Mouse (Mus musculus): ENCODE measurements around the gene Disp1. TPM values are rescaled to one million over a fixed set of nuclear protein-coding genes. Genes with fewer than 3 reads are reported as not detected.
A peak's percentile ranks its signal among the peaks of the same experiment; 100 is the strongest.

Disp1 gene
- total and polyA plus RNA-seq, 3 experiments, result 3.8 to 10.5 (median 5.0) TPM

DNA sequence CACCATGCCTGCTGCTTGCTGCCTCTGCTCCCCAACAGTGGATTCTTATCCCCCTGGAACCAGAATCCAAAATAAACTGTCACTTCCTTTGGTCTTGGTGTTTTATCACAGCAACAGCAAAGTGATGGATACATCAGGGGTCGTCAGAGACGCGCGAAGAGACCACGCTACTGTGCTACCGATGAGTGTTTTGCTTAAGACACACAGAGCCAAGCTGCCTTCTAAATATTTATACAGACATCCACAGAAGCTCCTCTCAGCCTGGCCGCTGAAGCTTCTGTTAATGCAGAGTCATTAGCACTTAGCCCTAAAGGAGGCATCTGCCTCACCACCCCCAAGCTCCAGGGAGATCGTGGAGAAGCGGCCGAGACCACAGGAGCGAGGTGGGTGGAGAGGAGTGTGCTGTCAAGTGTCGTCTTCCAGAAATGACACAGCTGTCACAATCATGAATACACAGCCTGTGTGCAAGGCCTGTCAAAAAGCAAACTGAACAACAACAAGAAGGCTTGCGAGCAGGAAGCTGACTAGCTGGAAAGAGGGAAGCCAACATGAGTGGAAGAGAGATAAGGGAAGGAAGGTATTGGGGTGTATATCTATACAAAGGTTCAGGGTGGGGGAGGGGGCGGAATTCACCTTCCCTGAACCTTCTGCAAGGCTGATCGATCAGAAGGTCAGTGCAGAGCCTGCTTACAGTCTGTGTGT, 146.1 kb downstream of the Disp1 start:
- DNase-seq (ENCODE audit: low spot score) (no peak), ATAC-seq (ENCODE audit: extremely low read depth, insufficient number of reproducible peaks, low FRiP score, poor library complexity, severe bottlenecking) (0 out of 2 replicates have a peak, but pooled peaks have one; percentile 12)
- Histone ChIP-seq H3K9me3 (replicated peaks) (no peaks in the 10 kb centered on the region), H3K27me3 (ENCODE audit: insufficient read depth, low read length) (no peaks in the 10 kb centered on the region), H3K36me3 (replicated peaks) (no peaks in the 10 kb centered on the region), H3K4me1 (ENCODE audit: insufficient read depth, low read depth, low read length) (no peaks in the 10 kb centered on the region), H3K4me3 (ENCODE audit: low read depth, low read length) (no peak overlapping the region)
- TF ChIP-seq POLR2AphosphoS5 (IDR thresholded peaks at IDR 0.05; ENCODE audit: insufficient replicate concordance, low read depth, low read length) (no peak), TAL1 (conservative IDR thresholded peaks at IDR 0.05; ENCODE audit: low read depth, low read length) (no peak), GATA1 (IDR thresholded peaks at IDR 0.05; ENCODE audit: borderline replicate concordance, low read length) (no peak), GATA2 (IDR thresholded peaks at IDR 0.05; ENCODE audit: borderline replicate concordance, low read depth, low read length) (no peak), CTCF (IDR thresholded peaks at IDR 0.05; ENCODE audit: low read depth, low read length) (no peak)

DNA sequence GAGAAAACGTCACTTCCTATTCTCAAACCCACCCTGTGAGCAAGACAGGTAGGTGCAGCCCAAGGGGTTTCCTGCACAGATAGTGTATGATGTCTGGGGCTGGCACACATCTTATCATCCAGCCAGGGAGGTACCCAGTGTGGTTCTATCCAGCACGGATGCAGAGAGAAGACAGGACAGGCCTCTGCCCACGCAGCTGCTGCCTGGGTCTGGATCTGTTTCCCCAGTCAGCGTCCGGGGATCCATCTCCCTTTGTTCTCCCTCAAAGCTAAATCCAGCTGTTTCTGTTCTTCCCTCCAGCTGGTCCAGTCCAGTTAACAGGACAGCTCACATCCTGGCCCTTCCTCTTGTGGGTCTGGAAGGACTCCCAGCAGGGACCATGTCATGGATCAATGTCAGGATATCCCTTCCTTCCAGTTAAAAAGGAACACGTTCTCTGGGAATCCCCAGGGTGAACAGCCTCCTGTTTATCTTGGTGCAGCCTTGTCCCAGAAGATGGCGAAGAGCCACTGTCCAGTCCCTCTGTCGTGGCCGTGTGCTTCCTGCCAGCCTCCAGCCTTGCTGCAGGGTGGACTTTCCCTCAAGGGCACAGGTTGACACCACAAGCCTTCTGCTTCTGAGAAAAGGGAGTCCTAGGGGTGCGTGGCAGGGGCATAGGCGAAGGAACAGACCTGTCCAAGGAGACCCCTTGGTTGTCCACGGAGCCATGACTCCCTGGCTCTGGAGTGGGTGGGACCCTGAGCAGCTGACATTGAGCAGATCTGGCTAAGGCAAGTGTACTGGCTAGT, 148.9 kb downstream of the Disp1 start:
- ATAC-seq (ENCODE audit: extremely low read depth, insufficient number of reproducible peaks, low FRiP score, poor library complexity, severe bottlenecking) (no peak), DNase-seq (ENCODE audit: low spot score) (no peak)
- Histone ChIP-seq H3K4me3 (ENCODE audit: low read depth, low read length) (no peak overlapping the region), H3K27me3 (ENCODE audit: insufficient read depth, low read length) (no peaks in the 10 kb centered on the region), H3K9me3 (replicated peaks) (no peaks in the 10 kb centered on the region), H3K36me3 (replicated peaks) (no peaks in the 10 kb centered on the region), H3K4me1 (ENCODE audit: insufficient read depth, low read depth, low read length) (no peaks in the 10 kb centered on the region)
- TF ChIP-seq POLR2AphosphoS5 (IDR thresholded peaks at IDR 0.05; ENCODE audit: insufficient replicate concordance, low read depth, low read length) (no peak), CTCF (IDR thresholded peaks at IDR 0.05; ENCODE audit: low read depth, low read length) (no peak), TAL1 (conservative IDR thresholded peaks at IDR 0.05; ENCODE audit: low read depth, low read length) (no peak), GATA1 (IDR thresholded peaks at IDR 0.05; ENCODE audit: borderline replicate concordance, low read length) (no peak), GATA2 (IDR thresholded peaks at IDR 0.05; ENCODE audit: borderline replicate concordance, low read depth, low read length) (no peak)

DNA sequence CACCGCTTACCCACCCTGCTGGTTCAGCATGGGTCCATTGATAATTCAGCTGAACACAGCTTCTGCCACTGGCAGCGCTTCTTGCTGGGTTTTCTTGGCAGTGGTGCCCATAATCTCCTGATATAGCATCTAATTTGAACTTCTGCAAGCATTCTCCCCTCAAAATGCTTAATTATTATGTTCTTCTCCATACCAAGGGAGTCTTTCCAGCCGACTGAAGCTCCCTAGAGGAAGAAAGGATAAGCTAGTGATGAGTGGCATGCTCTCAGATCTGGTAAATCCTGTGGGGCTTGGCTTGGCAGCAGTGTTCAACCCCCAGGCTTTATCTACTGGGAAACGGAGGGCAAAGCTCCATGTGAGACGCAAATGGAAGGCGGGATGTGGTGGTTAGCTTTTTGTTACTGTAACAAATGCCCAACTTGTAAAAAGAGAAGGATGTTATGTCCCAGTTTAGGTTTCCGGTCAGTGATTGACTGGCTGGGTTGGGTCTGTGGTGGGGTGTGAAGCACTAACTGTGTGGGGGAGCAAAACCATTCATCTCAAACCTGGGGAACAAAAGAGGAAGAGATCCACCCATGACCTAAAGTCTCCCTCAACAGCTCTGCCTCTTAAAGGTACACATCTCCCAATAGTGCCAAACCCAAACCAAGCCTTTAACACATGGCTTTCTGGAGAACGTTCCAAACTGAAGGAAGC, 151.2 kb downstream of the Disp1 start:
- no peak for TF ChIP-seq CTCF (IDR thresholded peaks at IDR 0.05; ENCODE audit: low read depth, low read length)
- TF ChIP-seq POLR2AphosphoS5 (IDR thresholded peaks at IDR 0.05; ENCODE audit: insufficient replicate concordance, low read depth, low read length), result no peak
- TF ChIP-seq TAL1 (conservative IDR thresholded peaks at IDR 0.05; ENCODE audit: low read depth, low read length), result no peak
- TF ChIP-seq GATA1 (IDR thresholded peaks at IDR 0.05; ENCODE audit: borderline replicate concordance, low read length), result no peak
- no peak for TF ChIP-seq GATA2 (IDR thresholded peaks at IDR 0.05; ENCODE audit: borderline replicate concordance, low read depth, low read length)
- no peaks in the 10 kb centered on the region for H3K9me3 ChIP-seq (replicated peaks)
- H3K4me1 ChIP-seq (ENCODE audit: insufficient read depth, low read depth, low read length), result no peaks in the 10 kb centered on the region
- no peaks in the 10 kb centered on the region for H3K36me3 ChIP-seq (replicated peaks)
- H3K4me3 ChIP-seq (ENCODE audit: low read depth, low read length), result no peak overlapping the region
- no peaks in the 10 kb centered on the region for H3K27me3 ChIP-seq (ENCODE audit: insufficient read depth, low read length)
- ATAC-seq (ENCODE audit: extremely low read depth, insufficient number of reproducible peaks, low FRiP score, poor library complexity, severe bottlenecking), result no peak
- DNase-seq (ENCODE audit: low spot score), result no peak

DNA sequence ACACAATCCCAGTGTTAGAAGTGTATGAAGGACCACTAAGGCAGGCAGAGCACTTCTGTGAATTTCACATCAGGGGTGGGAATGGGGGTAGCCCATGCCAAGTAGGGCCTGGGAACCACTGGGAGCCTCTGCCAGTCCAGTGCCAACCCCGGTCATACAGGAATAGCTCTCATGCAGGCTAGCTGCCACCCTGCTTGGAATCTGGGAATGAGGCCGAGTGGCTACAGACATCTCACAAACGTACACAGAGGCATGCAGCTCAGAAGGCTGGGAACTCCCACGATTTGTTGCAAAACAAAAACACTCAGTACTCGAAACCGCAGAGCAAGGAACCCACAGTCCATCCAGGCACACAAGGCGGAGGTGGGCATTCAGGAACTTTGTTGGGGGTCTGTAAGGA, 153.5 kb downstream of the Disp1 start:
- no peak for DNase-seq (ENCODE audit: low spot score)
- H3K4me1 ChIP-seq (ENCODE audit: insufficient read depth, low read depth, low read length), result no peaks in the 10 kb centered on the region
- no peaks in the 10 kb centered on the region for H3K36me3 ChIP-seq (replicated peaks)

DNA sequence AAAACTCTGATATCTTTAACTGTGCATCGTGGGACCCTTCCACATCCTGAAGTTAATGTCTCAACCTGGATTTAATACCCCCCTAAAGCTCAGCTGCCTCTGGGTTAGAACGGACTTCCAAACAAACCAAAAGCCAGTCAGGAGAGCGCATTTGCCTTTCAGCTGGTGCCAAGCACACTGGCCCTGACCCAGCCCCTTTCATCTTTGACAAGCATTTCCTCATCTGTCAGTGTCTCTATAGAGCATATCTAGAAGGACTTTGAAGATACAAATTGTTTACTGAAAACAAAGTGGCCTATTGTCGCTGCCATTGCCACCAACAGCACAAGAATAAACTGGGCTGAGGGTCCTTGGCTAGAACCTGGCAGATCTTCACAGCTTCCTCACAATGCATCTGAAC, 154.3 kb downstream of the Disp1 start:
- ATAC-seq (ENCODE audit: extremely low read depth, insufficient number of reproducible peaks, low FRiP score, poor library complexity, severe bottlenecking), result no peak
- H3K4me1 ChIP-seq (ENCODE audit: insufficient read depth, low read depth, low read length), result no peaks in the 10 kb centered on the region
- no peaks in the 10 kb centered on the region for H3K9me3 ChIP-seq (replicated peaks)
- DNase-seq (ENCODE audit: low spot score), result no peak
- H3K36me3 ChIP-seq (replicated peaks), result no peaks in the 10 kb centered on the region
- TF ChIP-seq POLR2AphosphoS5 (IDR thresholded peaks at IDR 0.05; ENCODE audit: insufficient replicate concordance, low read depth, low read length), result no peak
- no peak for TF ChIP-seq CTCF (IDR thresholded peaks at IDR 0.05; ENCODE audit: low read depth, low read length)
- TF ChIP-seq GATA1 (IDR thresholded peaks at IDR 0.05; ENCODE audit: borderline replicate concordance, low read length), result no peak
- no peak for TF ChIP-seq TAL1 (conservative IDR thresholded peaks at IDR 0.05; ENCODE audit: low read depth, low read length)
- no peak for TF ChIP-seq GATA2 (IDR thresholded peaks at IDR 0.05; ENCODE audit: borderline replicate concordance, low read depth, low read length)
- H3K4me3 ChIP-seq (ENCODE audit: low read depth, low read length), result no peak overlapping the region
- no peaks in the 10 kb centered on the region for H3K27me3 ChIP-seq (ENCODE audit: insufficient read depth, low read length)

More for the DNA sequence above, 153.5 kb downstream of the Disp1 start:
- Histone ChIP-seq H3K9me3 (replicated peaks) (no peaks in the 10 kb centered on the region), H3K4me3 (ENCODE audit: low read depth, low read length) (no peak overlapping the region), H3K27me3 (ENCODE audit: insufficient read depth, low read length) (no peaks in the 10 kb centered on the region)
- no peak for ATAC-seq (ENCODE audit: extremely low read depth, insufficient number of reproducible peaks, low FRiP score, poor library complexity, severe bottlenecking)
- TF ChIP-seq GATA2 (IDR thresholded peaks at IDR 0.05; ENCODE audit: borderline replicate concordance, low read depth, low read length), result no peak

DNA sequence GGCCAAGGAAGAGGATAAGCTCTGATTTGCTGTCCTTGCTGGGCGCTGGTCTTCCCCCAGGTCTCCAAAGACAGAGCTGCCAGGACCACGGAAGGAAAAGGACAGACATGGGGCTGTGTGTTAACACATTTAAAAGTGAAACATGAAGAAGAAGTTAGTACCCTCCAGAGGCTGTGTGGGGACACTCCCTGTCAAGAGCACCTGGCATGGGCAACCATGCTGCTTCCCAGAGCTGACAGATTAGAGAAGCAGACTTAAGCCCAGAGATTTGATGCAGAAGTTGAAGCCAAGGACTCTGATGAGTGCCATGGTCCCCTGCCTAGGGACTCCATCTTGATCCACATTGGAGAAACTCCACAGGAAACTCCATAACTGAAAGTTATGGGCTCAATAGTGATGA, 160.7 kb downstream of the Disp1 start:
- no peaks in the 10 kb centered on the region for H3K36me3 ChIP-seq (replicated peaks)
- DNase-seq (ENCODE audit: low spot score) (no peak), ATAC-seq (ENCODE audit: extremely low read depth, insufficient number of reproducible peaks, low FRiP score, poor library complexity, severe bottlenecking) (no peak)
- no peaks in the 10 kb centered on the region for H3K9me3 ChIP-seq (replicated peaks)
- TF ChIP-seq TAL1 (conservative IDR thresholded peaks at IDR 0.05; ENCODE audit: low read depth, low read length) (no peak), GATA1 (IDR thresholded peaks at IDR 0.05; ENCODE audit: borderline replicate concordance, low read length) (no peak), CTCF (IDR thresholded peaks at IDR 0.05; ENCODE audit: low read depth, low read length) (no peak), POLR2AphosphoS5 (IDR thresholded peaks at IDR 0.05; ENCODE audit: insufficient replicate concordance, low read depth, low read length) (no peak), GATA2 (IDR thresholded peaks at IDR 0.05; ENCODE audit: borderline replicate concordance, low read depth, low read length) (no peak)
- no peak overlapping the region for H3K4me3 ChIP-seq (ENCODE audit: low read depth, low read length)
- H3K4me1 ChIP-seq (ENCODE audit: insufficient read depth, low read depth, low read length), result no peaks in the 10 kb centered on the region
- no peaks in the 10 kb centered on the region for H3K27me3 ChIP-seq (ENCODE audit: insufficient read depth, low read length)

All from G1E (cell line).